Mouse (Mus musculus): ENCODE measurements around the gene Adamts6.

- TF ChIP-seq CTCF (IDR thresholded peaks at IDR 0.05 in 2 of 3, conservative IDR thresholded peaks at IDR 0.05 in 1 of 3; ENCODE audit: control insufficient read depth in 1 of 3, insufficient read depth in 1 of 3, low read depth in 2 of 3, low read length in 3 of 3, poor library complexity in 1 of 3, severe bottlenecking in 1 of 3) (no peak), GATA1 (IDR thresholded peaks at IDR 0.05; ENCODE audit: low read depth, low read length) (no peak), POLR2A (IDR thresholded peaks at IDR 0.05; ENCODE audit: control insufficient read depth in 1 of 2, insufficient read depth in 1 of 2, low read depth in 1 of 2, low read length in 2 of 2, poor library complexity in 1 of 2) (no peak), TCF12 (IDR thresholded peaks at IDR 0.05; ENCODE audit: low read depth, low read length) (no peak), E2F4 (IDR thresholded peaks at IDR 0.05; ENCODE audit: borderline replicate concordance, low read depth, low read length) (no peak), MAX (IDR thresholded peaks at IDR 0.05; ENCODE audit: low read length) (no peak), CHD1 (IDR thresholded peaks at IDR 0.05; ENCODE audit: low read depth, low read length) (no peak), UBTF (IDR thresholded peaks at IDR 0.05; ENCODE audit: borderline replicate concordance, insufficient read depth, low read depth, low read length) (no peak)
Measured at GRCm38 (mm10) chr13:104533806-104534495, 246.3 kb downstream of the Adamts6 start.

Data from MEL (cell line).